Comparison of ENCODE assay signal across 22 mouse cellular contexts in genomic region chr17:49726976-49727375, GRCm38 (mm10).
DNase-seq lines count a peak whose midpoint lies in the region; ATAC-seq and TF ChIP-seq lines count a peak whose summit lies in the region.
"Had no signal": no experiment of that assay in that cellular context is flagged by ENCODE, and none has a peak within 500 bp of the region (broad histone marks: within the 10 kb centered on the region; RNA-seq: fewer than 3 reads in every experiment).

No protein-coding gene starts in this region.

- H3K36me3 ChIP-seq in lung, embryonic 14.5 days (ENCODE audit: insufficient read depth) = no peaks in the 10 kb centered on the region
- H3K36me3 ChIP-seq in stomach, embryonic 15.5 days = no peaks in the 10 kb centered on the region
- H3K36me3 ChIP-seq: embryonic facial prominence, embryonic 13.5 days; forebrain, embryonic 12.5 days; G1E; heart, embryonic 13.5 days; hindbrain, embryonic 12.5 days had no signal

- intact Hi-C loops in gastrocnemius, adult 2 months (cut with DNase I) = no loop called here

- 53% methylated on average over 4 of the region's 4 CpGs for WGBS in lung, embryonic 14.5 days
- WGBS in stomach, embryonic 15.5 days = 55% methylated on average over 4 of the region's 4 CpGs

- ATAC-seq in lung, embryonic 14.5 days (ENCODE audit: insufficient read depth) = no peak
- no peak for ATAC-seq in stomach, embryonic 15.5 days (ENCODE audit: insufficient read depth, low FRiP score, low read depth)
- ATAC-seq: CD4-positive, CD25-positive, alpha-beta regulatory T cell, adult 4 months; forebrain, embryonic 16.5 days had no signal

- H3K27ac ChIP-seq in lung, embryonic 14.5 days (ENCODE audit: low read depth) = peak overlapping the region; percentile 75; the same call in 1 of the 2 replicates
- H3K27ac ChIP-seq in stomach, embryonic 15.5 days = peak overlapping the region; percentile 17
- H3K27ac ChIP-seq in gastrocnemius, adult 2 months = no peak overlapping the region
- H3K27ac ChIP-seq: embryonic facial prominence, embryonic 13.5 days; forebrain, embryonic 12.5 days; heart, embryonic 13.5 days; hindbrain, embryonic 12.5 days had no signal

- no peaks in the 10 kb centered on the region for H3K27me3 ChIP-seq in lung, embryonic 14.5 days (ENCODE audit: insufficient read depth, low read length)
- H3K27me3 ChIP-seq in stomach, embryonic 15.5 days (replicated peaks) = no peaks in the 10 kb centered on the region
- H3K27me3 ChIP-seq: embryonic facial prominence, embryonic 13.5 days; forebrain, embryonic 12.5 days; heart, embryonic 13.5 days; hindbrain, embryonic 12.5 days had no signal

- H3K4me2 ChIP-seq in lung, embryonic 14.5 days = peak overlapping the region; percentile 26; the same call in 1 of the 2 replicates
- H3K4me2 ChIP-seq in stomach, embryonic 15.5 days = no peak overlapping the region
- H3K4me2 ChIP-seq: embryonic facial prominence, embryonic 13.5 days; forebrain, embryonic 12.5 days; heart, embryonic 13.5 days; hindbrain, embryonic 12.5 days had no signal

- H3K9me3 ChIP-seq in lung, embryonic 14.5 days (ENCODE audit: low read depth, low read length) = no peaks in the 10 kb centered on the region
- no peaks in the 10 kb centered on the region for H3K9me3 ChIP-seq in stomach, embryonic 15.5 days
- H3K9me3 ChIP-seq: embryonic facial prominence, embryonic 13.5 days; forebrain, embryonic 12.5 days; heart, embryonic 13.5 days had no signal

- H3K4me3 ChIP-seq in lung, embryonic 14.5 days (ENCODE audit: low read depth, low read length) = no peak overlapping the region
- H3K4me3 ChIP-seq in stomach, embryonic 15.5 days (replicated peaks) = no peak overlapping the region
- no peak overlapping the region for H3K4me3 ChIP-seq in gastrocnemius, adult 2 months
- H3K4me3 ChIP-seq: embryonic facial prominence, embryonic 13.5 days; forebrain, embryonic 12.5 days; heart, embryonic 13.5 days; hindbrain, embryonic 12.5 days had no signal

- no peak for TF ChIP-seq CTCF in lung, embryonic 14.5 days (IDR thresholded peaks at IDR 0.05; ENCODE audit: low read depth)
- no peak for TF ChIP-seq CTCF in gastrocnemius, adult 2 months (IDR thresholded peaks at IDR 0.05)

- H3K9ac ChIP-seq in lung, embryonic 14.5 days = no peak overlapping the region
- H3K9ac ChIP-seq in stomach, embryonic 15.5 days = no peak overlapping the region
- H3K9ac ChIP-seq: embryonic facial prominence, embryonic 13.5 days; forebrain, embryonic 12.5 days; heart, embryonic 13.5 days; hindbrain, embryonic 12.5 days had no signal

- peaks cover 11% of the 10 kb centered on the region; the same call in 1 of the 2 replicates for H3K4me1 ChIP-seq in lung, embryonic 14.5 days (ENCODE audit: insufficient read depth)
- H3K4me1 ChIP-seq in stomach, embryonic 15.5 days = no peaks in the 10 kb centered on the region
- H3K4me1 ChIP-seq: embryonic facial prominence, embryonic 13.5 days; forebrain, embryonic 12.5 days; heart, embryonic 13.5 days; hindbrain, embryonic 12.5 days had no signal

- peak; percentile 12 for DNase-seq in adrenal gland, postnatal 10 days
- DNase-seq in adrenal gland, adult (ENCODE audit: inconsistent age in 2 of 2, low spot score in 1 of 2) = no peak
- peak; percentile 11 for DNase-seq in kidney, adult 18-20 months
- DNase-seq in kidney, postnatal 10 days = no peak
- DNase-seq in lung, embryonic 14.5 days = no peak
- no peak for DNase-seq in lung, postnatal 14 days
- DNase-seq in gastrocnemius, adult 2 months = no peak
- DNase-seq: adrenal gland, postnatal 25 days; B cell, adult 2 months; cerebellum, adult 18-20 months; cerebellum, adult 9-11 months; cerebellum, postnatal 36 days; gastrocnemius, postnatal 25 days; heart, postnatal 36 days had no signal

Comparison
In these comparisons a context has a peak if more than half of its experiments do, and no peak if none do; other contexts are left out.
1. DNase-seq: peak in adrenal gland, postnatal 10 days (single experiment) and kidney, adult 18-20 months (single experiment); none in adrenal gland, adult (0 of 2), kidney, postnatal 10 days (single experiment), lung, embryonic 14.5 days (single experiment), lung, postnatal 14 days (single experiment) and gastrocnemius, adult 2 months (single experiment).